Mouse (Mus musculus): ENCODE measurements around the gene A030003K21Rik. TPM values are rescaled to one million over a fixed set of nuclear protein-coding genes. Genes with fewer than 3 reads are reported as not detected.

A030003K21Rik gene
- polyA plus RNA-seq, 1 experiment from 2014 or later, result not detected

DNA sequence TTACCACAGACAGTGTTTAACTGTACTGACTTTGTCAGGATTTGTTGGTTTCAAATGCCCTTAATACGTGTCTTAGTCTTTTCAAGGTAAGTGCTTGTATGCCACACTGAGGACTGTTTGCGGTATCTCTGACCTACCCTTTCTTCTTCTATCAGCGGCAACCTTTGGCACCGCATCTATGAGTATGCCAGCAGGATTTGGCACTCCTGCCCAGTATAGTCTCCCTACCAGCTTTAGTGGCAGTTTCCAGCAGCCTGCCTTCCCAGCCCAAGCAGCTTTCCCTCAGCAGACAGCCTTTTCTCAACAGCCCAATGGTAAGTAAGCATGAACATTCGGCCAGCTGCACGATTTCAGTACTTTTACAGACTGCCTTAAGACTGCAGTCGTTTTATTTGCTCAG is 49.9 kb downstream of the A030003K21Rik start:
- DNase-seq (ENCODE audit: low spot score), result no peak
- Histone ChIP-seq H3K27me3 (ENCODE audit: control insufficient read depth, insufficient read depth, low read length) (no peaks in the 10 kb centered on the region), H3K4me2 (replicated peaks; ENCODE audit: low read depth, low read length) (no peak overlapping the region), H3K9me3 (ENCODE audit: control insufficient read depth, low read length) (no peaks in the 10 kb centered on the region), H3K9ac (ENCODE audit: low read depth, low read length) (no peak overlapping the region), H3K4me3 (ENCODE audit: low read depth, low read length) (no peak overlapping the region), H3K36me3 (ENCODE audit: control insufficient read depth, insufficient read depth, low read length) (peaks cover 2% of the 10 kb centered on the region; the same call in 1 of the 2 replicates), H3K4me1 (replicated peaks; ENCODE audit: control insufficient read depth, insufficient read depth, low read length) (no peaks in the 10 kb centered on the region), H3K27ac (ENCODE audit: low read depth, low read length) (no peak overlapping the region)
- ATAC-seq (ENCODE audit: low FRiP score), result no peak
- 92% methylated on average over 7 of the region's 7 CpGs for WGBS

Other genes starting within 250 kb of the A030003K21Rik start
- gene Mff, start 218.5 kb downstream of the A030003K21Rik start, polyA plus RNA-seq (2014; fragmentation: Nextera tagmentation; extraction: Ambion mirVana), result 279 and 298 TPM in 2 replicates
- gene Tm4sf20, start 174.9 kb downstream of the A030003K21Rik start, polyA plus RNA-seq (2014; fragmentation: Nextera tagmentation; extraction: Ambion mirVana), result not detected in 2 replicates
- not detected in 2 replicates for gene Gm47791, start 172.1 kb downstream of the A030003K21Rik start, polyA plus RNA-seq (2014; fragmentation: Nextera tagmentation; extraction: Ambion mirVana)
- gene Agfg1, start 103.9 kb downstream of the A030003K21Rik start, polyA plus RNA-seq (2014; fragmentation: Nextera tagmentation; extraction: Ambion mirVana), result 47.2 and 54.4 TPM in 2 replicates
- 0.20 TPM in 1 of 2 replicates, not detected in the other for gene A030005L19Rik, start 30.1 kb downstream of the A030003K21Rik start, polyA plus RNA-seq (2014; fragmentation: Nextera tagmentation; extraction: Ambion mirVana)
- not detected in 2 replicates for gene A030014E15Rik, start 18.5 kb downstream of the A030003K21Rik start, polyA plus RNA-seq (2014; fragmentation: Nextera tagmentation; extraction: Ambion mirVana)
- not detected in 2 replicates for gene Gm6217, start 12.0 kb downstream of the A030003K21Rik start, polyA plus RNA-seq (2014; fragmentation: Nextera tagmentation; extraction: Ambion mirVana)
- not detected in 2 replicates for gene Gm7544, start 12.6 kb upstream of the A030003K21Rik start, polyA plus RNA-seq (2014; fragmentation: Nextera tagmentation; extraction: Ambion mirVana)
- not detected in 2 replicates for gene Gm47955, start 16.9 kb upstream of the A030003K21Rik start, polyA plus RNA-seq (2014; fragmentation: Nextera tagmentation; extraction: Ambion mirVana)
- not detected in 2 replicates for gene Gm47959, start 57.2 kb upstream of the A030003K21Rik start, polyA plus RNA-seq (2014; fragmentation: Nextera tagmentation; extraction: Ambion mirVana)
- gene Slc19a3, start 95.1 kb upstream of the A030003K21Rik start, polyA plus RNA-seq (2014; fragmentation: Nextera tagmentation; extraction: Ambion mirVana), result 0.20 and 0.34 TPM in 2 replicates
- gene Krtap28-10, start 99.1 kb upstream of the A030003K21Rik start, polyA plus RNA-seq (2014; fragmentation: Nextera tagmentation; extraction: Ambion mirVana), result not detected in 2 replicates
- gene Gm47969, start 101.5 kb upstream of the A030003K21Rik start, polyA plus RNA-seq (2014; fragmentation: Nextera tagmentation; extraction: Ambion mirVana), result not detected in 2 replicates
- not detected in 2 replicates for gene A030005K14Rik, start 116.0 kb upstream of the A030003K21Rik start, polyA plus RNA-seq (2014; fragmentation: Nextera tagmentation; extraction: Ambion mirVana)
- gene Krtap28-13, start 117.5 kb upstream of the A030003K21Rik start, polyA plus RNA-seq (2014; fragmentation: Nextera tagmentation; extraction: Ambion mirVana), result not detected in 2 replicates
- not detected in 2 replicates for gene Ccl20, start 173.4 kb upstream of the A030003K21Rik start, polyA plus RNA-seq (2014; fragmentation: Nextera tagmentation; extraction: Ambion mirVana)
- gene Daw1, start 216.4 kb upstream of the A030003K21Rik start, polyA plus RNA-seq (2014; fragmentation: Nextera tagmentation; extraction: Ambion mirVana), result 0.63 and 0.83 TPM in 2 replicates

Measured in hindbrain, embryonic 11.5 days (tissue).